Mouse (Mus musculus): ENCODE data around the gene Vmn2r17. TPM values are rescaled to one million over a fixed set of nuclear protein-coding genes. Genes with fewer than 3 reads are reported as not detected.

Vmn2r17 gene
- polyA plus RNA-seq (2015; fragmentation: Nextera tagmentation; extraction: Ambion mirVana), result not detected in 2 replicates

DNA sequence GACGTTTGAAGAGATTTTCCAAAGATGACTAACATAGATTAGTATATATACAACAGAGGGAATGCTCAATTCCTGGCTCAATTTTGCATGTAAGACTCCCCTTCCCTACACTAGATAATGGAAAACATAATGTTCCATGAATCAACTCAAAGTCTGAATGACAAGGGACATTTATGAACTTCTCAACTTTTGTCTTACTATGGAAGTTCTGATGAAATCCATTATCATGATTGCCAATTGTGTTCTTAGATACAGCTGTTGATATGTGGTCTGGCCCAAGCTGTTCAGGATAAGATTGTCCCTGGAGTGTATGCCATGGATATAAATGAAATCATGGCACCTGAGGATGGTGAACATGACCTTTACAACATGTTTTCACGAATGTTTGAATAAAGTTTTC, at the start of gene Vmn2r17:
TSS of gene Vmn2r17 (plus strand) at position 301 of the 400 bp plus-strand sequence.
- Histone ChIP-seq H3K27ac (ENCODE audit: low read depth) (no peak within 1 kb of the TSS), H3K4me2 (ENCODE audit: low read depth, low read length) (no peak within 1 kb of the TSS), H3K9me3 (ENCODE audit: low read length) (peaks cover 2% of the 10 kb centered on the region; the same call in 1 of the 2 replicates), H3K27me3 (ENCODE audit: insufficient read depth, low read length) (no peaks in the 10 kb centered on the region), H3K36me3 (replicated peaks; ENCODE audit: insufficient read depth, low read length) (no peaks in the 10 kb centered on the region), H3K4me3 (ENCODE audit: low read depth, low read length) (no peak within 1 kb of the TSS), H3K4me1 (ENCODE audit: insufficient read depth) (no peaks in the 10 kb centered on the region), H3K9ac (replicated peaks) (no peak within 1 kb of the TSS)
- ATAC-seq, result no peak
- DNase-seq, result no peak
- WGBS (ENCODE audit: insufficient replicate concordance), result 38% methylated on average over 2 of the region's 2 CpGs
- TF ChIP-seq EP300 (IDR thresholded peaks at IDR 0.05; ENCODE audit: low read depth), result no peak
- no peak for TF ChIP-seq CTCF (IDR thresholded peaks at IDR 0.05; ENCODE audit: low read depth)

DNA sequence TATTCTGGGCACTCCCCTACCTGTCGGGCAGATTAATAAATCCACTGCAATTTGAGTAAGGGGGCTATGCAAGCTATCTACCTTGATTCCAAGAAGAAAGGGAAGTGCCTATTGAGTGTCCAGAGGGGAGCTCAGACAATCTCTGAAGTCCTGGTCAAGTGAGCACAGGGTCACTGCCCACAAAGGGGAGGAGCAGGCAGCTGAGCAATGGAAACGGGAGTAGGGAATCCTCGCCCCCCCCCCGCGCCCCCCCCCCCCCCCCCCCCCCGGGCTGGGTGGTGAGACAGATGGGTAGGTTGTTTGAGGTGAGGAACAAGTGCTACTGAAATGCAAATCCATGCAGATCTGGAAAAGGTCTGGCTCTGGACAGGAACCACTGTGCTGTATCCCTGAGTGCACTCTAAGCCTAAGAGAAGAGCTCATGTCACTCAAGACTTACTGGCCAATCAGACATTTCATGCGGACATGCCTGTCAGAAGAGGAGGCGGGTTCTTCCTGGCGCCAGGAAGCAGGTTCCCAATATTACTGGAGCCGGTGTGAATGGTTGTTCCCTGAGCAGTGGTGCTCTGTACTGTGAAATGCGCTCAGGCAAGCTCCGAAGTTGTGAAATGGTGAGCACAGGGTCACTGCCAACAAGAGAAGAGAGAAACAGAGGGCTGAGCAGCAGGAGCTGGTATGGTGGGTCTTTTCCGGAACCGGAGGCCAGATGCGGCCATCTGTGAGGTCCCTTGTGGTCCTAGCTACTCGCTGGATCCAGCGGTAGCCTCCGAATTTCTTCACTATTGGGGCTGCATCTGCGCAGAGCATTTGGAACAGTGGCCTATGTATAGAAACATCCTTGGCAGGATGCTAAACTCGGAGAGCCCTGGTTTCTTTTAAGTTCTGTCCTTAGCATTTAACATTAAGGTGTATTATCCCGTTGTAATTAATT, 47.4 kb downstream of the Vmn2r17 start:
- H3K9me3 ChIP-seq (ENCODE audit: low read length), result no peaks in the 10 kb centered on the region
- no peaks in the 10 kb centered on the region for H3K36me3 ChIP-seq (replicated peaks; ENCODE audit: insufficient read depth, low read length)
- H3K27ac ChIP-seq (ENCODE audit: low read depth), result no peak overlapping the region
- WGBS (ENCODE audit: insufficient replicate concordance), result 20% methylated on average over 17 of the region's 21 CpGs
- no peak overlapping the region for H3K9ac ChIP-seq (replicated peaks)
- H3K4me3 ChIP-seq (ENCODE audit: low read depth, low read length), result no peak overlapping the region
- no peaks in the 10 kb centered on the region for H3K27me3 ChIP-seq (ENCODE audit: insufficient read depth, low read length)
- DNase-seq, result no peak
- TF ChIP-seq EP300 (IDR thresholded peaks at IDR 0.05; ENCODE audit: low read depth) (no peak), CTCF (IDR thresholded peaks at IDR 0.05; ENCODE audit: low read depth) (no peak)
- ATAC-seq, result peak; percentile 72
- H3K4me2 ChIP-seq (ENCODE audit: low read depth, low read length), result peak overlapping the region; percentile 44; the same call in 1 of the 2 replicates
- no peaks in the 10 kb centered on the region for H3K4me1 ChIP-seq (ENCODE audit: insufficient read depth)

GRCm38 (mm10) chr5:109506729-109507128, 87.2 kb downstream of the Vmn2r17 start:
- H3K4me2 ChIP-seq (ENCODE audit: low read depth, low read length), result no peak overlapping the region
- H3K9me3 ChIP-seq (ENCODE audit: low read length), result no peaks in the 10 kb centered on the region
- no peak overlapping the region for H3K4me3 ChIP-seq (ENCODE audit: low read depth, low read length)
- no peaks in the 10 kb centered on the region for H3K4me1 ChIP-seq (ENCODE audit: insufficient read depth)
- ATAC-seq, result no peak
- 3% methylated on average over 1 of the region's 1 CpGs for WGBS (ENCODE audit: insufficient replicate concordance)
- no peak for DNase-seq
- no peak overlapping the region for H3K27ac ChIP-seq (ENCODE audit: low read depth)
- no peak overlapping the region for H3K9ac ChIP-seq (replicated peaks)
- no peak for TF ChIP-seq EP300 (IDR thresholded peaks at IDR 0.05; ENCODE audit: low read depth)
- peak; percentile 63 for TF ChIP-seq CTCF (IDR thresholded peaks at IDR 0.05; ENCODE audit: low read depth)
- H3K27me3 ChIP-seq (ENCODE audit: insufficient read depth, low read length), result no peaks in the 10 kb centered on the region
- no peaks in the 10 kb centered on the region for H3K36me3 ChIP-seq (replicated peaks; ENCODE audit: insufficient read depth, low read length)

Other genes starting within 250 kb of the Vmn2r17 start
- not detected in 2 replicates for gene Vmn2r13, start 227.5 kb upstream of the Vmn2r17 start, polyA plus RNA-seq (2015; fragmentation: Nextera tagmentation; extraction: Ambion mirVana)
- gene Vmn2r14, start 195.0 kb upstream of the Vmn2r17 start, polyA plus RNA-seq (2015; fragmentation: Nextera tagmentation; extraction: Ambion mirVana), result not detected in 2 replicates
- not detected in 2 replicates for gene Vmn2r15, start 122.0 kb upstream of the Vmn2r17 start, polyA plus RNA-seq (2015; fragmentation: Nextera tagmentation; extraction: Ambion mirVana)
- not detected in 2 replicates for gene Vmn2r16, start 89.5 kb upstream of the Vmn2r17 start, polyA plus RNA-seq (2015; fragmentation: Nextera tagmentation; extraction: Ambion mirVana)
- 8.9 and 10.2 TPM in 2 replicates for gene Crlf2, start 139.3 kb downstream of the Vmn2r17 start, polyA plus RNA-seq (2015; fragmentation: Nextera tagmentation; extraction: Ambion mirVana)

Data from liver, postnatal 0 days (tissue).